Mouse (Mus musculus): ENCODE measurements at regions not wholly inside any gene's neighbourhood (a gene's known extent, or its start where the extent isn't known, plus 50 kb on each side); places are given as distances from the start of the nearest gene placed in this dataset.

DNA sequence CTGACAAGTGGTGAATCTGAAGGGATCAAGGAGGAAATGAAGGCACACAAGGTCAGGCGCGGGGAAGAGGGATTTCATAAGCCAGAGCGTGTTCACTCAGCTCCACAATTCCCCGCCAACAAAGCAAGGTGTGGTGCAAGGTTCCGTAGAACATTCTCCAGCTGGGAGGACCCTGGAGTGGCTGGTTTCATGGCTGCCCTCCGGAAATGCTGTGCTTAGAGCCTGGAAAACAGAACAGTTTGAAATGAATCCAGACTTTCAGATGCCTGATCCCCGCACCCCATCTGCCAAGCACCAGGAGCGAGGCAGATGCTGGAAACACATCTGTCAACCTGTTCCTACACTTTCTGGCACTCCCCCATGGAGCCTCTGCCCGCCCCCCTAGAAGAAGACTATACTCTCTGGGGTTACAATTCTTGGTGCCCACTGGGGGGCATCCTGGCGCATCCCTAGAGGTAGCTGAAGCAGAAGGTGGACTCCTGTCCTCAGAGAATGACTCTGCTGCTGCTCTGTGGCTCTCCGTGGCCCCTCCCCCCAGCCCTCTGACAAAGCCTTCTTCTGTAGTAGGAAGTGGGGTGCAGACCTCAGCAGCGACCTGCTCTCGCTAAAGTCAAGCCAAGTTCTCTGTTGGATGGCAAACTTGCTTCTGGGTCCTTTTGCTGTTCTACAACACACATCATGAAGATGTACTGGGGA is 54.5 kb upstream of the Mafb start:
- DNase-seq (ENCODE audit: low spot score in 2 of 2), result peak in 1 of 2 experiments; percentile 12

DNA sequence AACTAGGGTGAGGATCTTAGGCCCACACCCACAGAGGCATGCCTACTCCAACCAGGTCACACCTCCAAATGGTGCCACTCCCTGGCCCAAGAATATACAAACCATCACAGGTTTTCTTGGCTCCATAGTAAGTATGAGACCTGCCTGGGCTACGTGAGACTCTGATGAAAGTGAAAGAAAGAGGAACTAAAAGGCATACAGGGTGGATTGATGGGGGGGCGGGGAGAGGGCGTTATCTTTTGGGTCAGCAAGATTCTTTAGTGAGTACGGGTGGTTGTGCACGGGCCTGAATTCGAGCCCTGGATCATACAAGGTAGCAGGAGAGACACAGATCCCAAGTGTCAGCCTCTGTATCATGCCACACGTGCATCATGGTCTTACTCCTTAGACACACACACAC is 57.6 kb upstream of the Mafb start:
- DNase-seq (ENCODE audit: low spot score in 2 of 2), result no peak

DNA sequence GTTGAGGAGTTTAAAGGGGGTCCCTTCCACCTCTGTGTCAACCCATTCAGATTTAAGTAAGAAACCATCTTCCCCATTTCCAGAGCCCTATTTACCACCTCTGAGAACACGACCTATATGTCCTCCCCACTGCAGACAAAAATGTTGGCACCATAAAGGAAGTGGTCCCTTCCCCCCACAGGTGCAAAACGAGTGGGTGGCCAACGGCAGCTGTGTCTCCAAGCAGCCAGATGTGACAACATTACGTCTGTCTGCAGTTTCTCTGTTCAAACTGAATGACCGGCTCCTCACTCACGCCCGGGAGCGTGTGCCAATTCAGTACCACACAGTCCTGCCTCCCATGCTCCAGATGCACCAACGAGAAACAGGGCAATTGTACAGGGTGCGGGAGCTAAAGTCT is 60.6 kb upstream of the Mafb start:
- no peak for DNase-seq (ENCODE audit: low spot score in 2 of 2)

DNA sequence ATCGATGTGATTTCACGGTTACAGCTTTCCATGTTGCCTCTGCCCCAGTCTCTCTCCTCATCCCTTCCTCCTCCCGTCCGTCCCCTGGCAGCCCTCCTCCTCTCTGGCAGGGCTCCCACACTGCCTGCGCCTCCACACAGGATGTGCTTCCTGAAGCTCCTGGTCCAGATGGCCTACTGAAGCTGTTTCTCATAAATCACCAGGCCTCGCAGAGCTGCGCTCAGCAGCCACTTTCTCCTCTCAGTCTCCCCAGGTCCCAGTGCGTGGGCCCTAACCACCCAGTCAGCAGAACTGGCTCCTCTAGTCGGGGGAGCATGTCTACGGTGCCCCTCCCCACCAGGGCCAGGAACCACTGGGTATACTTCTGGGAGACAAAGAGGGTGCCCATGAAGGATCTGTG is 66.4 kb upstream of the Mafb start:
- peak; percentile 90 to 91 for DNase-seq (ENCODE audit: low spot score in 2 of 2)

DNA sequence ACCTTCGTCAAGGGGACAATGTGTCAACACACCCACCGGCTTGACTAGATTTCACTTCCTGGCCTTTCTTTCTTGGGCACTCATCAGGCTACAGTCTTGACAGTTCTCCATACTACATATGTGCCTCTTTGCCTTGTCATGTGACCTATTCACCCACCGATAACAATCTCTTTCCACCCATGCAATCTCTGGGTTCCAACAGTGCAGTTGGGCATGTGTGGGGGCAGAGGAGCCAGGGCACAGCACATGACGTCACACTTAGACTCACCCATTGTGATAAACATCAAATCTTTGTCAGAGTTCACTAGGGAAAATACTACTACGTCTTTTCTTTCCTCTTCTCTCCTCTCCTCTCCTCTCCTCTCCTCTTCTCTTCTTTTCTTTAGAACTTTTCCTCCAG is 67.8 kb upstream of the Mafb start:
- DNase-seq (ENCODE audit: low spot score in 2 of 2), result no peak

DNA sequence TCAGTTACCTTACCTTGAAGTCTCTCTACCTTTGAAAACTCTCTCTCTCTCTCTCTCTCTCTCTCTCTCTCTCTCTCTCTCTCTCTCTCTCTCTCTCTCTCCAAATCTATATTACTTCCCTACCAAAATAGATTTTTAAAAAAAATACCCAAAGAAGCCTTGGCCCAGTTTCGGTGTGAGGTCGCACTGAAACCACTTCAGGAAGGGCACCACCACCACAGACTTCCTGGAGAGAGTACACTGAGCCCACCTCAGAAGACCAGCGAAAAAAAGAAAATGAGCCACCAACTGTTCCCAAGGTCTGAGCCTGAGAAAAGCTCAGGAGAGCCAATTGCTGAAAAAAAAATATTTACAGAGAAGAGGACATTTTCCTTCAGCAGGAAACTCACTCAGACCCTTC is 68.8 kb upstream of the Mafb start:
- no peak for DNase-seq (ENCODE audit: low spot score in 2 of 2)

DNA sequence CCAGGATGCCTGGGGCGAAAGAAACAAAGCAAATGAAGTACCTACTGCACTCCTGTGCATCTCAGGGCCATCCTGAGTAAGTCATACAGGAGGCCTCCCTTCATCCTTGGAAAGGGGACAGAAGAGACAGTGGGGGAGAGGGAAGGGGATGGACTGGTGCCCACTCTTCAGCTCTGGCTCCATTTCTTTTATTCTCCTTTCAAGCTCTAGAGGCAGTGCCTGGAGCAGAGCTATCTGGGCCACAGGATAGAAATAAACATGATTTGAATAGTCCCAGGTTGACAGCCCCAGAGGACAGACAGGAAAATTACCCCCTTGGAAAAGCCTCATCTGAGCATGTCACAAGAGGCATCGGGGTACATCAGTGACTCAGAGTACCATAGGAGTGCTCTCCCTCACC is 72.2 kb upstream of the Mafb start:
- DNase-seq (ENCODE audit: low spot score in 2 of 2), result no peak

DNA sequence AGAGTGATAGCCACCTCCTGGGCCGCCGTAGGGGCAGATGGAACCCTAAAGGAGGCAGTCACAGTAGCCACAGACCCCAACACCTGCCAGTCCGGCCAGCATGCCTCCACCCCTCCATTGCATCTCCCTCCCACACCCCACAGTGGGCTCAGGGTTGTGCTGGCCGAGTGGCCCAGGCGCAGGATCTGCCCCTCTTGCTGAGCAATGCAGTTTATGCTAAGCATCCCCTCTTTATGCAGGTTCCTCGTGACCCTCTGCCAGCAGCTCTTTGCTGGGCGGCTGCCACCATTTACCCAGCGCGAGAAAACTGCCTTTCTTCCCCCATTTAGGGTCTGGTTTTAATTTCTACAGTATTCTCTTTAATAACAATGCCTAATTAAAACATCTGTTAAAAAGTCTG is 73.4 kb upstream of the Mafb start:
- DNase-seq (ENCODE audit: low spot score in 2 of 2), result no peak

DNA sequence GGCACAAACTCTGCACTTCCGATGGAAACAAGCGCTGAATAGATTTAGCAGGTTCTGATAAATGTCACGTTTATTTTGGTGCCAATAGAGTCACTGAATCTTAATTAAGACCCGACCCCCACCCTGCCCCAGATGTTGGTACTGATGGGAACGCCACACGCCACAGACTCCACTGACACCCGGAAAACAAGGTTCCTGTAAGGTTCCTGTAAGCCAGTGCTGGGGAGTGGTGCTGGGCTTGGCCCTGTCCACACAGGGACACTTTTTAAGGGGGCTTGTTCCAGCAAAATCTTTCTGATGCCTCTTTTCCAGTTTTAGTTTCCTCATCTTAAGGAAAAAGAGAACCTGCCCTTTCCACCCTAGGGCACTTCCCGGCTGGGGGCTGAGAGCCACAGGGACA is 84.2 kb upstream of the Mafb start:
- no peak for DNase-seq (ENCODE audit: low spot score in 2 of 2)

DNA sequence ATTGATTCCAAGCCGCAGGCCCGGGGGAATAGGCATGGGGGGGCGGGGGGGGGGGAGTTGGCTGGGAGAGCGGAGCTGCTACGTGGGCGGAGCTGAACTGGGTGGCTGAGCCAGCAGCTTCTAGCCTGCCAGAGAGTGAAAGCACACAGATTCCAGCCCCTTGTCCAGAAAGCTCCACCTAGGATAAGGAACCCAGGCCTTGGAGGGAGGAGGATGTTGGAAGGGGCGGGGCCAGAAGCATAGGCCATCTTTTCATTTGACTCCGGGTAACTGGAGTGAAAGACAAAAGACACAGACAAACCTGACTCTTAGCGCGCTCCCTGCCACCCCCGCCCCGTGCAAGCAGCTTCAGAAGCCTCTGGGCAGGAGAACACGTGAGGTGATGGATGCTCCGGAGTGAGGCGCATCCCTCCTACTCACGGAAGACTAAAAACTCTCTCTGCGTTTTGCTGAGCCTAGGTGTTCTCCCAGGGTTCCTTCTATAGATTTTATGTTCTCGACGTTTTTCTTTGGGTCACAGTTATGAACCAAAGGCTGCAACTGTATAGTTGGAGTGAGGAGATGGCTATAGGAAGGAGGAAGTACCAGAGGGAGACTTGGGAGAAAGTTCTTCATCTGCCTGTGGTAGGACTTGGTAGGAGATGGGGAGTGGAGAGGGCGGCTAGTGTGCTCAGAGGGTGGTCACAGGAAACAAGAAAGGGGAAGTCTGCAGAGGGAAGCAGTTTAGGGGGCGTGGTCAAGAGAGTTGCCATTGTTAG is 84.8 kb upstream of the Mafb start:
- DNase-seq (ENCODE audit: low spot score in 2 of 2), result peak; percentile 50 to 67

DNA sequence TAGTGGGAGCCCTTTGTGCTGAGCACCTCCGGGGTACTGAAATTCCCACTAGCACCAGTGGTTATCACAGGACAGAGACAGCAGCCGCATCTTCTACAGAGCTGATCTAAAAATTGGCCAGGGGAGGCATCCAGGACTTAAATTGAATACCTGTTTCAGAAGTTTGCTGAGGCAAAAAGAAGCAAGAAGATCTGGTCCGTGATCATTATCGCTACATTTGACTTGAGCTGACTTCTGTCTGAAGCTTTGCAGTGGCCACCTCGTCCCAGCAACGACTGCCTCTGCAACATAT is 85.3 kb upstream of the Mafb start:
- DNase-seq (ENCODE audit: low spot score in 2 of 2), result no peak

DNA sequence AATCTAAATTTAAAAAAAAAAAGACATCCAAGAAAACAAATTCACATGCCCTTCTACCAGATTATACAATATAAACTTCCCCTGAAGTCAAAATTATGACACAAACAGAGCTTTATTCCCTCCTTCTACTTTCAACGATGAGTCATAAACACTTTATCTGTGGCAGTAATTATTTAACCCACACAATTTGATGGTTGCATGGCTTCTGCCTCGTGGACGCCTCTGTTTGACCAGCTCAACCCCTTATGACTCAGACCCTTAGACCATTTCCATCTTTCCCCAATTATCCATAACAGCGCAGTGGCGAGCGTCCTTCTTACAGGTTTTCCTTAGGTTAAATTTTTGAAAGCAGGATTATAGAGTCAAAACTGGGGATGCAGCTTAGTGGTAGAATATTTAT is 85.9 kb upstream of the Mafb start:
- DNase-seq (ENCODE audit: low spot score in 2 of 2), result no peak

DNA sequence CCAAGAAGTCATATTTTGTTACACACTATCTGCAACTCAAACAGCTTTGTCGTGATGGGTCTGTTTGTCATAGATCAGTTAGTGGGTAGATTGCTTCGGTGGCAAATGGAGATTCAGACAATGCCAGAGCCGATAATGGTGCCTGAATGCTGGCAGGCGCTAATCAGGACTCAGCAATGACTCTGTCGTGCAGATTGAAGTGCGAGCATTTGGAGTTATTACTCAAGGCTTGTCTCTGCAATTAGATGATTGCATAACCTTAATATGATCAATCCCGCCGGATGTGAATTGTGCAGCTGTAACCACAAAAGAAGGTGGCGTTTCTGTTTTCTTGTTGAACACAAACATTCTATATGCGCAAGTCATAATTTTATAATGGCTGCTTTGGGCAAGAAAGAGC is 88.8 kb upstream of the Mafb start:
- DNase-seq (ENCODE audit: low spot score in 2 of 2), result no peak

DNA sequence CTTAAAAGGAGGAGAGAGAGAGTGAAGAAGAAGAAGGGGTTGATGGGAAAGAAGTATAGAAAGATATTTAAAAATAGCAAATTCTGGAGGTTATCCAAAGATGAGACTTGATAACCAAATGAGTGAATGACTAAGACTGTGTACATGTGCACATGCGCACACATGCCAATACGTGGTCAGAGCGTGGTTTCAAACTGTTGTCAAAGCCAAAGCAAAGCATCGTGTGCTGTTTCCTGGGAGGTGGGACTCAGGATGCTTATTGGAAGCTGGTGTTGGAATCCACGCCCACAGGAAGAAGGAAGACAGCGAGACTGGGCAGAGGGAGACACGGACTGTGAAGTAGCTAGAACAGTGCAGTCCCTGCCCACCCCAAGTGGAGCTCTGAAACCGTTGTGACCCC is 89.8 kb upstream of the Mafb start:
- DNase-seq (ENCODE audit: low spot score in 2 of 2), result no peak

DNA sequence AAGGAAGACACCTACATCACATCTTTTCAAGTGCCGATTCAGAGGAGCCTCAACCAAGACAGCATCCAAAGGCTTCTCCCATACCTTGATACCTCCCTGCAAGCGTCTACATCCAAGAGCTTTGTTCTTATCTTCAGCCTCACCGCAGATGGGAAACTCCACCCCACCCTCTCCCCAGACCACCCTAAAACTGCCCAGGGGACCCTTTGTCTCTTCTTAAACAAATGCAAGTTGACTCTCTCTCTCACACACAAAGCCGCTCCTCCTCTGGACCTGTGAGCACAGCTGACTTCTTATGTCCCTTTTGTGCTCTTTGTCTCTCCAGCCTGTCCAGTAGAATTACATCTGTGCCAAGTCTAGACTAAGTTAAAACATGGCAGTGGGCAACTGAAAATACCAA is 104.7 kb upstream of the Mafb start:
- no peak for DNase-seq (ENCODE audit: low spot score in 2 of 2)

DNA sequence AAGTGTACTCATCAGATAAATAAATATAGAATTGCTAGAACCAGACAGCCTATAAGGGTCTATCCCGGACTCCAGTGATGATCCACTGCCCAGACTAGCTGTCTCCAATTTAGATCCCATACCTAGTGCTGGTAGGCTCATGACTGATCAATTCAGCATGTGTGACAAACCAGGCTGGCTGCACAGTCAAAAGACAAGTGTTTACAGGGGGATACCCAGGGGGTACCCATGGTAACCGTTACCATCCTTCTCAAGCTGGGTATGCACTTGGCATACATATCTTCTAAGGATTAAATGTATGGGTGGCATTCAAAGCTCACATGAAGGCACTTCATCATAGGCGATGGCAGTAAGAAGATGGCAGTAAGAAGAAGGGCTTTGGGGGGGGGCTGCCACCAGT is 109.3 kb upstream of the Mafb start:
- DNase-seq (ENCODE audit: low spot score in 2 of 2), result no peak

DNA sequence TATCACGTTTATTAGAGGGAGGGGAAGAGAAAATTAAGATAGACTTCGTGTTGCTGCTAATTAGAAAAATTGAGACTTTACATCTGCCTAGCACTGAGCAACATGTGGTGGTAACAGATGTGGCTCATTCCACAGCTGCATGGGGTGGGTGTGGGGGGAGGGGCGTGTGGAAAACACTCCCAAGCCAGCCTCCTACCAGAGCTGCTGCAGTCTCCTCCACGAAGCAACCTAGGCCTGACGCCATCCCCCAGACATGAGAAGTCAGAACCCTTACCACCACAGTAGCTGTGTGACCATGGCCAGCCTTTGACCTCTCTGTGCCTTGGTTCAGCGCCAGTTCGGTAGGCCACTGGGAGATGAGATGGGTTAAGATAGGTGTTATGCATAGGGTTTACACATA is 112.4 kb upstream of the Mafb start:
- DNase-seq (ENCODE audit: low spot score in 2 of 2), result no peak

DNA sequence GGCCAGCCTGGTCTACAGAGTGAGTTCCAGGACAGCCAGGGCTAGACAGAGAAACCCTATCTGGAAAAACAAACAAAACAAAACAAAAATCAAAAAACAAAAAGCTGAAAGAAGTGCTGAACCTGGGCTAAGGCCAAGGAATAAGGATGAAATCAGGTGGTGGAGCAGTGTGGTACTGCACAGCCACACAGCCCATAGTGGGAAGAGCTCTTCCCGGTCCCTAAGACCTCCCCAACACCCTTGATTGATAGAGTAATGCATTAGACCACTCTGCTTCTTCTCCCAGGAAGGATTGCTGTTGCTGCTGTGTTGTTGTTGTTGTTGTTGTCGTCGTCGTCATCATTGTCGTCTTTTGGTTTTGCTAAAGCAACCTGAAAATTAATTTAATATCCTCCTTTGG is 118.2 kb upstream of the Mafb start:
- DNase-seq (ENCODE audit: low spot score in 2 of 2), result no peak

DNA sequence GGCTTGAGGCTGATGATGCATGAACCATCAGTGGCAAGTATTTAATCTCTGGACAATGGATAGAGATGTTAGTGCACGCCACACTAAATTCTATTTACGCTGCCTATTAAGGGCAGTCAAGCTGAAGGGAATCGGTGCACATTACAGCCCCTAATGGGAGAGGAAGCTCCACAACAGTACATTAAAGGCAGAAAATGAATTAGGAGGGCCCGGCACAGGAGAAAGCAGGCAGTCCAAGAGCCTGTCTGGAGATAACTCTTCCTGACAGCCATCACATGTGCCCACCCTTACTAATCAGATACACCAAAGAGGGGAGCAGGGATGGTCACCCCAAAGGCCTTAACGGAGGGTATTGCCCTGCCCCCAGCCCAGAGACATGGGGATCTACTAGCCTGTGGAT is 118.7 kb upstream of the Mafb start:
- no peak for DNase-seq (ENCODE audit: low spot score in 2 of 2)

DNA sequence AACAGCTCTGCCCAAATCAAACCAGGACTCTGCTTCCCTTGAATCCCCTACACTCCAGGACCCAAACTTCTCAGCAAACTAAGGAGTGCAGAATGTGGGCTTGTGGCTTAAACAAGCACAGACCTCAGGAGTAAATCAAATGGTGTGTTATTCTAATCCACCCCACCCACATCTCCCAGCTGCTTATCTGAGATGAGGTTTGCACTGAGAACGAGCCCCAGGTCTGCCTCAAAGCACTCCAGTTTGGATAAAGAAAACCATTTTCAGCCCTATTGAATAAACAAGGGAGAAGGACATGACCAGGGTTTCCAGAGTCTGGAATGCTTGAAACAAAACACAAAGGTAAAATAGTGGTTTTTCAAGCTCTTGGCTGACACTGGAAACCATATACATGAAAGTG is 132.9 kb upstream of the Mafb start:
- DNase-seq (ENCODE audit: low spot score in 2 of 2), result no peak

DNA sequence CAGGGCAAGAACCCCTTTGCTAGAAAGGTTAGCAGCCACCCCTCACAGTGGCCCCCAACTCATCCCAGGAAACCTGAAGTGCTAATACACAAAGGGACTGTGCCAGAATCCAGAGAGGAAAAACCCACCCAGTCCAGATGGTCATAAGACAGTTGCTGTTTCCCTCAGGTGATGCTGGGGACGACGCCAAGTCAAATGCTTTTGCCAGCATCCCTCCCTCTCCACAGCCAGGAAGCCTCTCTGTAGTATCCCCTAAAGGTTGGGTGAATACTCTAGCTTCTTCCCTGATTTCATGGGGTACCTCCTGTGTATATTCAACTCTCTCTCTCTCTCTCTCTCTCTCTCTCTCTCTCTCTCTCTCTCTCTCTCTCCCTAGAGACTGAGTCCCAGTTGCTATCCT is 136.0 kb upstream of the Mafb start:
- no peak for DNase-seq (ENCODE audit: low spot score in 2 of 2)

DNA sequence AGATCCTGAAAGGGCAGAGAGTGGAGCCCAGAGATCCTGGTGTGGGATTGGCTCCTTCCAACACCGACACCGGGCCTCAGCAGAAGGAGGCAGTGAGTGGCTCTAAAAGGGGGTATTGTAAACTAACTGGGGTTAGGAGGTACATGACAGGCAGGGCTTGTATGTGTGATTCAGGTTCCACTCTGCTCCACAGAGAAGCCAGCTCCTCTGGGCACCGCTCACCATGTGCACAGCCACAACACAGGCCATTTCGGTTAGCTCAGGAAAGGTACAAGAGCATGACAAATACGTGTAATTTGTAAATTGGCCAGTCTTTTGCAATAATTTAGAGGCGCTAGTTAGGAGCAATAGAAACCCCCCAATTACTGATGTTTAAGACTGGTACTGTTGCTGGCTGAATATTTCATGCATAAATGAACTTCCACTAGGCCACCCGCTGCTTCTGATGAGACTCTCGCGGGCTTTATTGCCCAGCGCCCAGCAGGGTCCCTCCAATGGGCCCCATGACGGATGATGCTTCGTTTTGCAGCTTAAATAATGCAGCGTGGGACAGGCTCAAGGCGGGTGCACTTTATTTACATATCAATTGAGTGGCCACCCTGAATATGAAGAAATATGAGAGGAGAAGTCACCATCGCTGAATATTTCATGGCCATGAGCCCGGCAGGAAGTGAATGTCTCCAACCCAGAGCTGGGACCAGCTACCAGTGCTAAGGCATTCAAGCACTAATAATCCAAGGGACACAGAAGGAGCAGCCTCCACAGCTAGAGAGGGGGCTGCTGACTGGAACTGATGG is 136.9 kb upstream of the Mafb start:
- no peak for DNase-seq (ENCODE audit: low spot score in 2 of 2)

DNA sequence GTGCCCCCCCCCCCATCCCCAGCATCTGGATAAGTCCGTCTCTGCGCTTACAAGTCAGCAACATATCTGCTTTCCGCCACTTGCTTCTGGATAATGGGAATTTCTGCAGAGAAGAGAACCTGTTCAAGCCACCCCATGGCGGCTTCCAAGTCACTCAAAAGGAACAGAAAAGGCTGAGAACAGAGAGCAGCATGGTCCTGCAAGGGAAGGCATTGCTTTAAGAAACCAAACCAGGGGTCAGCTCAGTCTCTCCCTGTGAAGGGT is 137.5 kb upstream of the Mafb start:
- no peak for DNase-seq (ENCODE audit: low spot score in 2 of 2)

Data from left cerebral cortex, adult 18-20 months (tissue).